Mouse (Mus musculus) urinary bladder, adult 18-20 months (tissue): Measurements from ENCODE around the gene Vnn3.

ENCODE experiments used
- DNase-seq, 2 experiments: peaks; one replicate each; pipeline ENCODE4 v3.0.0; 2022; ENCODE audit warnings: low spot score in 2 of 2, mixed read lengths in 2 of 2

Vnn3 gene

DNA sequence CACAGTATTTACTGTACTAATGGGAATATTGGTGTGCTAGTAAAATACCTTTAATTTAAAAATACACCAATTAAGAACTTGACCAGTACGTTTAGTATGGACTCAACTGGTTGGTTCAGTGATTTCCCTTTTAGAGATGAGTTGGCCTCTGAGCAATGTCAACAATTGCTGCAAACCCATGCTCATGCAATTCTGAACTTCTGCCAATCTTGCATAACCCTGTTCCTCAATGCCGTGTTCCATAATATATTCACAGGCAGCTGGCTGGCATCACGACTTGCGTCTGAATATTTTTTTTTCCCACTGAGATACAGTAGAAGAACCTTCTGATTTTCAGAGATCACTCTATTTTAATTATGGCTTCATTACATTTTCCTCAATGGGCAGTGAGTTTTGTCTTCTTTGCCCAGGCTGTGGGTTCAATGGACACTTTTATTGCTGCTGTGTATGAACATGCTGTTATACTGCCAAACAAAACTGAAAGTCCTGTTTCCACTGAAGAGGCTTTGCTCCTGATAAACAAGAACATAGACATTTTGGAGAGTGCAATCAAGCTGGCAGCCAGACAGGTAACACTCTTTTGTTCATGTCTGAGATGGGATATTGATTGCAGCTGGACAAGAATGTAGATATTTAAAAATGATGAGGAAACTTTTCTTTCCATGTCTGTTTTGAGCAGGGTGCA, at the start of gene Vnn3:
Gene Vnn3, plus strand, starts transcription at position 235 of the 685 bp plus-strand sequence.
- DNase-seq: no peak

DNA sequence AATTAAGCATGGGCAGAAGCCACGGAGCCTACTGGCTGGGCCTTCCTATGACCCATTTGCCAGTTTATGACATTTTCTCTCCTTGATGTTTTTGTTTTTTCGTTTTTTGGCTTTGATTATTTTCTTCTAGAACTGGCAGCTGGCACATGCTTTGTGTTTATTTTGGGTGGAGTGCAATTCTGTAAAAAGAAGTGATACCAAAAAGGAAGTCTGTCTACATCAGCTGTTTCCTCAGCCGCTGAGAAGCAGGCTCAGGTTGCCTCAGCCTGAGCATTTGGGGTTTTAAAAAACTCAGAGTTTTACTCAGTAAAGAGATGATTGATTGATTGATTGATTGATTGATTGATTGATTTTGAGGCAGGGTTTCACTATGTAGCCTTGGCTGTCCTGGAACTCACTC, 48.4 kb upstream of the Vnn3 start:
- no peak for DNase-seq

DNA sequence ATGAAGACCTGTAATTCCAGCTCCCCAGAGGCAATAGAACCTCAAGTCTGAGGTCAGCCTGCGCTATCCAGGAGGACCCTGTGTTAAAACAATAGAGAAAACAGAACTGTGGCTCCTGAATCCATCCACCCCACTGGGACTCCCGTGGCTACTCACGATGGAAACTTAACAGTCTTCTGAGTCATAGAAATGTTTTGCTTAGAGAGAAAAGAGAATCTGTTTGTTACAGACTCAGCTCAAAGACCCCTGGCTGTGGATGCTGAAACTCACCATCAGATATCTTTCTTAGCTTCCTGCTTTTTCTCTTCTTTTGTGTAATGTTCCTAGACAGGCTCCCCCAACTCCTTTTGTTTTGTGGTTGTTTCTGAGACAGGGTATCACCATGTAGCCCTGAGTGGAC, 46.6 kb upstream of the Vnn3 start:
- DNase-seq: no peak

DNA sequence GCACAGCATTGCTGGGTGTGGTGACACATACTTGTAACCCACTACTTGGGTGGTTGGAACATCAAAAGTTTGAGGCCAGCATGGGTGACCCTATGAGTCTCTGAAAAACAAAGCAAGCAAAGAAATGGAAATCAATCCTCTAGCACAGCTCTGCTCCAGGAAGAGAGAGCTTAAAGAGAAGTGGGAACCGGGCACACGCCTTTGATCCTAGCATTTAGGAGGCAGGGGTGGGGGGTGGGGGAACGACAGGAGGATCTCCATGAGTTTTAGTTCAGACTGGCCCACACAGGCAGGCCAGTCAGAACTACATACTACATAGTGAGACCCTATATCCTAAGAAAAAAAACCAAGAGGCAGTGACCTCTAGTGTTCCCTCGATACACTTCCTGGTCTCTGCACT, 45.1 kb upstream of the Vnn3 start:
- no peak for DNase-seq

DNA sequence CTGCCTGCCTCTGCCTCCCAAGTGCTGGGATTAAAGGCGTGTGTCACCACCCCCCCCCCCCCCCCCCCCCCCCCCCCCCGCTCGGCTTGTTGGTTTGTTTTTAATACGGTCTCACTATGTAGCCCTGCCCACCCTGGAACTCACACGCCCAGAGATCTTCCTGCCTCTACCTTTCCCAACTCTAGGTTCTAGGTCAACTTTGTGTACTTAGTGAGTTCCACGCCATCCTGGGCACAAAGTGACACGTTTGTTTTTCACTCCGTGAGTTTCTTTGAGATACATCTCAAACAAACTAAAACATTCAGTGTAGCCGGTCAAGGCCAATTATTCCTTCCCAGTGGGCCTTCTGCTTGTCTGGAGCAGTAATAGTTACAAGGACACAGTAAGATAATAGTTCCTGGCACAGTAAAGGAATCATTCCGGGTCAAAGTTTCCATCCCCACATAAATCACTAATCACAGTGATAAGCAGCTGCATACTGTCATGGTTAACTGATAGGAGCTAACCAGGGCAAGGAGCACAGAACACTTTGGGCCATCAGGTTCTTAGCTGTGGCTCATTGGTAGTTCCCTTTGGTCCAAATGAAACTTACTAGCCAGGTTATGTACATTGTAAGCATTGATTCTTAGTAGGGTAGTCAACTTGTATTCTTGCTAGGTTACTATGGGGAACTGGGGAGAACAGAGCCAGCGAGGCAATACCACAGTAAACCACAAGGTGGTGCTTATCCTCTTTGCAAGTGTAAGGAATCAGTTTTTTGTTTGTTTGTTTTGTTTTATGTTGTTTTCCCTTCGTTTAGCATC, 39.4 kb upstream of the Vnn3 start:
- DNase-seq: peak in 1 of 2 experiments; percentile 30

DNA sequence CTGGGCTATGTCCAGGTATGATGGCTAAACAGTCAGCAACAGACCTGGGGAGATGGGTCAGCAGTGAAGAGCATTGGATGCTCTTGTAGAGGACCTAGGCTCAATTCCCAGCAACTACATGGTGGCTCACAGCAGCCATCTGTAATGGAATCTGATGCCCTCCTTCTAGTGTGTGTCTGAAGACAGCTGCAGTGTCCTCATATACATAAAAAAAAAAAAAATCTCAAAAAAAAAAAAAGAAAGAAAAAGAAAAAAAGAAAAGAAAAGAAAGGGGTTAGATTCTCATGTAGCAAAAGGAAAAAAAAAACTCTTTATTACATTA, 38.9 kb upstream of the Vnn3 start:
- DNase-seq: no peak

DNA sequence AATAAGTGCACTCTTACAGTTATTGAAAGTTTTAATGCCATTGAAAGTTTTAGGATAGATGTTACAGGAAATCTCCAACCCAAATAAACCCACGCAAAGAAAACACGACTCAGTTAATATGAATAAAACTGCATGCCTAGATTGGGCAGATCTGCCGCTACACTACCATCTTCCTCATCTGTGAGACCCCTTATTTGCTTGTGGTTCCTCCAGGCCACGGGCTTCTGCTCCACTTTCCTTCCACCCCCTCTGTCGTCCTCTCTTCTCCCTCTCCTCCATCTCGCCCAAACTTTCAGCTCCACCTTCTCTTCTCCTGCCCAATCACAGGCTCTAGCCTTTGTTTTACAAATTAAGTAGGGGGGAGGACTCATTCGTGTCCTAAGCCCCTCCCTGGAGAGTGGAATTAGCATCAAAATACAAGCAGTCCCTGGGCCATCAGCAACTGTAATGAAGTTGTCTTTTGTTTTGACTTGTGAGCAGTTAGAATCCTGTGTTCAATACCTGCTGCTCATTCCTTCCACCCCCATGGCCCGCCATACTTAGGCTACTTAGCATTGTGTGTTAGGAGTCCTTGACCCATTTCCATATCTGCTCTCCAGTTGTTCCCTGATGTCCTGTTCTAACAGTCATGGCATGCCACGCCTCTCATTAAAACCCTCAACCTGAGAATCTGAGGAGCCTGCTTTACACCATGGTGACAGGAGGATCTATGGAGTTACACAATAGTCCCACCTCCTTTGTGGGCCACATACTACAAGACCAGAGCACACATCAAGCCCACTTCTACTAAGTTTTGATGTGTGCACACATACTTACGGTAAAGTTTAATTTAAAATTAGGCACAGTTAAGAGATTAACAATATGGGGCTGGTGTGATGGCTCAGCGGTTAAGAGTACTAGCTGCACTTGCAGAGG, 38.2 kb upstream of the Vnn3 start:
- DNase-seq: no peak

DNA sequence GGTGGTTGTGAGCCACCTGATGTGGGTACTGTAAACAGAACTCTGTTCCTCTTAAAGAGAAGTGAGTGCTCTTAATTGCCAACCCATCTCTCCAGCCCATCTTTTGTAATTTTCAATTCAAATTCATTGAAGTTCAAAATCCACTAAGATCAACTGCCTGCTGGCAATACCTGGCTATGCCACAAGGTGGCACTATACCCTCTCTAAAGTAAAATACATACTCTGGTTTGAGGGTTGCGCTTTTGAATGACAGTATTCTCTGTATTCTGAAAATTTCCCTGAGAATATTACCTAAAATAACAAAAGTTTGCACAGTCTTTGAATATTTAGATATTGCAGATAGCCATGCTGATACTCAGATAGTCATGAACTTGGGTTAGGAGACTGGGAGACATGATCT, 36.1 kb upstream of the Vnn3 start:
- DNase-seq: peak in 1 of 2 experiments; percentile 56

DNA sequence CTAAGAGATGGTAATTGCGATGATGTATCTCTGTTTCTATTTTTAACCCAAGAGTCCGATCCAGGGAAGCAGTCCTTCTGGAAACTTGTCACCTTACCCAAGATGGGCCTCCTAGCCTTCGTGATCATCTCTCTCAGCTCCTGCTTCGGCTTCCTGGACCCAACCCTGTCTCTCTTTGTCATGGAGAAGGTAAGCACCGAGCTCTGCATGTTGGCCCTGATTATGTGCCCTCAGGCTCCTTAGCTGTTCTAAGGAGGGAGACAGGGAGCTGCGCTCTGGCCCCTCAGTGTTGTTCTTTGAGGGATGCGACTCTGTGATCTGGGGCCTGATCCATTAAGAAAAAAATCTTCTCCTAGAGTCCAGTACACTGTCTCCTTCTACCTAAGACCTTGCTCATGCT, 35.0 kb upstream of the Vnn3 start:
- DNase-seq: no peak

DNA sequence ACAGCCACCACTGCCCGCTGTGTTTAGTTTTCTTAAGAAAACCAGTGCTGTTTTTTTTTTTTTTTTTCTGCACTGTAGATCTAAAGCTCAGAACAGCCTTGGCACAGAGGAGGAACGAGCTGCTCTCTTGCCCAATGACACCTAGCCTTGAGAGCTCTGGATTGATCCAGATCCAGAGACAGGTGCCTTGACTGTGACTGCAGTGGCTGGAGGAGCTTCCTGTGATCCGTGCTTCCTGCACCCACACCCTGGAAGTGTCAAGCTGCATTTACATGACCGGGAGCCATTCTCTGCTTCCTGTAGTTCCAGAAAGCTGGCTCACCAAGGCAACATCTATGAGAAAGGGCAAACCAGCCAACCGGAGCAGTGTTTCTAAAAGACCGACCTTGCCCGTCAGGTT, 24.7 kb upstream of the Vnn3 start:
- DNase-seq: no peak

DNA sequence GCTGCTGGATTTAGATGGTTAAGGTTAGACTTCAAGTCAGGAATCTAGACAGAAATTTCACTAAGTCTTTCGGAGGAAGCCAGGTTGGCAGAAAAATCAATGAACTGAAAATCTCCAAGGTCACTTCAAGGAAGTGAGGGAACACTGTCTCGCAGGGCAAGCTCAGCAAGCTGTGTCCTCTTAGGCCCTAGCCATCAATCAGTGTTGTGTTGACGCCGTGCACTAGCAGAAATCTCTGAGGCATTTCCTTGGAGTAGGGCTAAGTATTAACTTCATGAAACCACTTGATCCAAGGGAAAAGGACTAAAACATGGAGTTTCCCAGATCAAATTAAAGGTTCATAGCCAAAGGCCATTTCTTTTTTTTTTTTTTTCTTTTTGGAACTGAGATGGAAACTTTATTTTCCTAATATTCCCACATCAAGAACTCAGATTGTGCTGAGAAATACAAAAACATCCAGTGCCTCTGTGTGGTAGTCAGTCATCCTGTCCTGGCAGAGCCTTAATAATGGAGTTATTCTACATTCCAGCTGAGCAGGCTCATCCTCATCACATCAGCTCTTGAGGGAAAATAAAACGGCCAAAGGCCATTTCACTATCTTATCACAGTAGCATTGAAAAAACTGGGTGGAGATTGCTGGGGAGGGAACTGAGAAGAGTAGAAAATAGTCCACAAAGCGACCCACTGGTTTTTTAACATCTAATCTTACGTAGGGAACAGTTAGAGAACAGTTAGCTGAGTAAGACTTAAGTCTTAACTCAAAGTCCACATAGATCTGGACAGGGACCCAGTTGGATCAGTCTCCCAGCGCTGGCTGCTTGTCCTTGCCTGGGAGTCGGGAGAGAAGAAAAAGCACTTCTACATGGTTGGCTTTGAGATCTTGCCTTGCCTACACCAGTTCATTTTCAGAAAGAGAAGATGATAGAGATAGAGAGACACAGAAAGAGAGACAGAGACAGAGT, 15.0 kb upstream of the Vnn3 start:
- DNase-seq: no peak

DNA sequence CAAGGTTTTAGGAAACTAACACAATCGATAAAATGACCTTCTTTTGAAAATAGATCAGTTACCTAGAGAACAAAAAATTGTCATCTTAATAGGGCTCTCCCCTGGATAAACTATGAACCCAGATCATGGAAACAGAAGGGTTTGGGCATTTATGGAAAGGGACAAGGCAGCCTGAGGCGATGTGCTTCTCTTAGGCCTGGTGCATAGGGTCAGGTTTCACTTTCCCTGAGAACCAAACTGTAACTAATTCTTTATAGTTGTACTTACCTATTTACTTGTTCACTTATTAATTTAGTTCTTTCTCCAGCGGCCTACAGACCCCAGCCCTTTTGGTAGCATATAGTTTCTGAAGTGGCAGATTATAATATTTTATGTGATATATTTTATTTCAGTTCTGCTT, 14.1 kb upstream of the Vnn3 start:
- DNase-seq: no peak

DNA sequence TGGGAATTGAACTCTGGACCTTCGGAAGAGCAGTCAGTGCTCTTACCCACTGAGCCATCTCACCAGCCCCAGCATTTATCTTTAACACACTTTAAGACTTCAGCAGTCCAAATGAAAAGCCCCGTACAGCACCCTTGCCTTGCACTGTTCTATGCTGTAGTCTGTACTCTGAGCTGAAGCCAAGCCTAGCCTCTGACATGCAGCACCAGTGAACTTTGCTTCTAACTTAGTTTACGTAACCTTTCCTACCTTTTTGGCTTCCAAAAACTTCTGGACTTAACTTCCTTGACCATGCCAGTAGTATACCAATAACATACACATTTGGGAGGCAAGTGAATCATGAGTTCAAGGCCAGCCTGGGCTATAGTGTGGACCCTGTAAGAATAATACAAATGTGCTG, 12.4 kb upstream of the Vnn3 start:
- DNase-seq: no peak

DNA sequence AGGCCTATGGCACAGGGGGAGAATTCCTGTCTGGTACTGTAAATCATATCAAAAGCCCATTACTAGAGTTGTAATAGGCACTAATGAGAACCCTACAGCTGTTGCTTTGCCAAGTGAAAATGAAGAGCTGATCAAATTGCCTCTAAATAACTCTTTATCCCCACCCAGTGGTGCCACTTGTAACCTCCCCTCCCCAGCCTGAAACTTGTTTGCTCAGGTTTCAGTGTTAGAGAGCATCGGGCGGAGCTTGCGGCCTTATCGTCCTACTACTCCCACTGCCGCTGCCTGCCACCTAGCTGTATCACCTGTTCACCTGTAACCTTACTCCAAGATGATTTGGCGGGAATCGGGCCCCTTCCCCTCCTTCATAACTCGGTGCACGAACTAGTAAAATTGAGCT, 11.9 kb upstream of the Vnn3 start:
- peak in 1 of 2 experiments; percentile 32 for DNase-seq

DNA sequence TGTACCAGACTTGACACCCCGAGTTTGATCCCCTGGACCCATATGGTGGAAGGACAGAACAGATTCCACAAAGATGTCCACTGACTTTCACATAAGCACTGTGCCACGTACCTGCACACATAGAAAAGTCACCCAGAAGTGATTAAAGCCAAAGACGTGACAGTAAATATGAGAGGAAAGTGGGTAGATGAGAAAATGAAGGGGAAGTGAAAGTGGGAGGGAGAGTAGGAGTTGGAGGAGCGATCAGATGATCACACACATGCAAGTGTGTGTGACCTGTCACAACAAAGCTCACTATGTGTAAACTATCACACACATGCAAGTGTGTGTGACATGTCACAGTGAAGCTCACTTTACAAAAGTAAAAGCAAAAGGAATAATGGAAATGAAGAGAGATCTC, 10.8 kb upstream of the Vnn3 start:
- DNase-seq: no peak

DNA sequence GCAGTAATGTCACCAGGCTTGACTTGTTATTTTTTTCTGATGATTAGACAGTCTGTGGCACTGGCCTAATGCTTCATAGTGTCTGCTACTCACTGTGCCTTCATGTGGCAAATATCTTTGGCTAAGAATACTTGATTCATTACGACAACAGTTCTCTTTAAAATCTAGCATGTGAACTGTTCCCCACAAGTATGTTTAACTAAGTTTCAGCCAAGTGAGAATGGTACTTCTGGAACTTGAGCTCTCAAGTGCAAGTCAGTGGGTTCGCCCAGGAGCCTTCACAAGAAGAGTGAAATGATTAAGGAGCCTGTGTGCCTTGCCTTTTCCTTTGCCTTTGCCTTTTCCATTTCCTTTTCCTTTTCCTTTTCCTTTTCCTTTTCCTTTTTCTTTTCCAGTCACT, 834 bp downstream of the Vnn3 start:
- DNase-seq: no peak

DNA sequence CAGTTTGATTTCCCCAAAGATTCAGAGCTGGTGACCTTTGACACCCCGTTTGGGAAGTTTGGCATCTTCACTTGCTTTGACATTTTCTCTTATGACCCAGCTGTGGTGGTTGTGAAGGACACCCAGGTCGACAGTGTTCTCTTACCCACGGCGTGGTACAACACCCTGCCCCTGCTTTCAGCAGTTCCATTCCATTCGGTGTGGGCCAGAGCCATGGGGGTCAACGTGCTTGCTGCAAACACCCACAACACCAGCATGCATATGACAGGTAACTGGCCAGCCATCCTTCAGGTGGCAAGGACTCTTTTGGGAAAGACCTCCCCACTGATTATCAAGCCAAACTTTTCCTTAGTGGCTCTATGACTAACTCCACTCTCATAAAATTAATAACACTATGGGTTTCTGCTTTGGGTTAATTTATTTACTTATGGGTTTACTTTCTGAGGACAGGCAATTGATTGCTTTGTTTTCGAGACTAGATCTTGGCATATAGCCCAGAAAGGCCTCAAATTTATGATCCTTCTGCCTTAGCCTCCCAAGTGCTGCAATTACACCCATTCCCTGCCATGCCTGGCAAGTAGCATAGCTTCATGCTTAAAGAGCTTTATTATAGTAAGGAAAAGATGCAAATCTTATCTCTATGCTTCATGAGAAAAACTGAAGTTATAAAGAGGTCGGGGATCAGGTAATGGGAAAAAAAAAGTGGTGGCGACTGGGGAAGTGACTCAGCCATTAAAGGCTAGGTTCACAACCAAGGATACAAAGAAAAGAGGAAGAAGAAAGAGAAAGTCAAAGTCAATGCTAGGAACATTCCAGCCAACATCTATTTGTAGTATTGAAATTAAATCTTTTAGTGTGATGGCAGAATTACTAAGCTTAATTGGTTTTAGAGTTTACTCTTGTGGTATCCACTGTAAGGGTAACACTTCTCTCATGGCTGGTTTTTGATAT, 13.4 kb downstream of the Vnn3 start:
- no peak for DNase-seq

DNA sequence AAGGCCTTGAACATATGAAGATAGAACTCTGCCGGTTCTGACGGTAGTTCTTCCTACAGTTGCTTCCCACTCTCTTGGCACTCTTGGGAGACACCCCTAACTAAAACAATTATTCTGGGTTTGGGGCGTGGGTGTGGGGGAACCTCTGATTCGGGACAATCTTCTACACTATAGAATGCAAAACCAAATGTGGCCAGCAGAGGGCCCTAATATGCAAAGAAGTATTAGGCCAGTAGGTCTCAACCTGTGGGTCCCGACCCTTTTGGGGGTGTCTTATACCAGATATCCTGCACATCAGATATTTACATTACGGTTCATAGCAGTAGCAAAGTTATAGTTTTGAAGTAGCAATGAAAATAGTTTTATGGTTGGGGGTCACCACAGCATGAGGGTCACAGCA, 29.4 kb downstream of the Vnn3 start:
- DNase-seq: no peak

DNA sequence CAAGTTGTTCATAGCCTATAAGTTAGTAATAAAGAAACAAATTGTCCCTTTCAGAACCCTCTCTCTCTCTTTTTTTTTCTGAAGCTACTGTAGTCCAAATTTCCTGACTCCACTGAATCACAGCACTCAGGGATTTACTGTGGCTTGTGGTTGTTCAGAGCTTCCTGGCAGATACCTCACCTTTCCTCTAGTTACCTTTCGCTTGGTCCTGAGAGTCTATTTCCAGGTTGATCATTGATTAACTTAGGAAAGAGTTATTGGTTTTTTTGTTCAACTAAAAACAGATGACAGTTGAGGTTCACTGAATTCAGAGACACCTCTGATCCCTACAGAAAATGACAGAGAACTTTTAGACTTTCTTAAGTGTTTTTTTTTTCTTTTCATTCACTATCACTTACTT, 33.6 kb downstream of the Vnn3 start:
- no peak for DNase-seq

DNA sequence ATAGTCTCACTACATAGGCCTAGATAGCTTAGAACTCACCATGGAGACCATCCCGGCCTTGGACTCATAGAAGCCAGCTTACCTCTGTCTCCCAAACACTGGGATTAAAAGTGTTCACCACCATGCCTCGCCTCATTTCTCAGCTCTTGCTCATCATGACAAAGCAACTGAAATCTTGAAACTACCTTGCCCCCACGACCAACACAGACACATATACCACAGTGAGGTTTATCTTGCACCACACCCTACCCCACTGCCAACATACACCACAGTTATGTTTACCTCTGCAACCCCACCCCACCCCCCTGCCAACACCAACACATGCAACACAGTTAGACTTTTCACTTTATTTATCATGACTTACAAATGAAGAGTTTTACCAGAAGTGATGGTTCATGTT, 34.8 kb downstream of the Vnn3 start:
- no peak for DNase-seq
